Mouse (Mus musculus) lung, postnatal 0 days (tissue): Measurements from ENCODE around the gene Fancd2os.

Source experiments
- CTCF ChIP-seq: IDR thresholded peaks from 2 replicates; pipeline ENCODE4 v1.5.1; 2016; ENCODE audit warnings: antibody characterized with exemption, mild to moderate bottlenecking
- EP300 ChIP-seq: IDR thresholded peaks from 2 replicates; pipeline ENCODE4 v1.6.1; 2016; ENCODE audit warnings: antibody characterized with exemption, mild to moderate bottlenecking, control low read depth

GRCm38 (mm10) chr6:113608871-113609270 lies 8.4 kb upstream of the Fancd2os start:
- TF ChIP-seq CTCF (no peak), EP300 (no peak)
